Mouse (Mus musculus) heart, adult 2 months (tissue): ENCODE measurements around the gene Alpk1. TPM values are rescaled to one million over a fixed set of nuclear protein-coding genes. Genes with fewer than 3 reads are reported as not detected.
A peak's percentile ranks its signal among the peaks of the same experiment; 100 is the strongest.

ENCODE experiments used
- DNase-seq, 2 experiments: peaks; one replicate each; pipeline ENCODE4 v3.0.0; 2021
- H3K27ac ChIP-seq: fragments of 200-600 bp; 2 replicates; pipeline ENCODE4 v1.8.1; 2022
- H3K27me3 ChIP-seq: fragments of 200-500 bp; 2 replicates; pipeline ENCODE4 v1.6.1; 2012; ENCODE audit warnings: mild to moderate bottlenecking, low read length, inconsistent platforms, mixed read lengths; ENCODE audit not compliant: control insufficient read depth, insufficient read depth
- H3K36me3 ChIP-seq: fragments of 200-500 bp; 2 replicates; pipeline ENCODE4 v1.6.1; 2012; ENCODE audit warnings: low read length, inconsistent platforms; ENCODE audit not compliant: control insufficient read depth, insufficient read depth
- H3K4me1 ChIP-seq: fragments of 200-500 bp; 2 replicates; pipeline ENCODE4 v1.6.1; 2011; ENCODE audit warnings: low read length; ENCODE audit not compliant: control insufficient read depth, insufficient read depth
- H3K4me3 ChIP-seq: fragments of 200-600 bp; 2 replicates; pipeline ENCODE4 v1.8.1; 2022
- H3K79me2 ChIP-seq: fragments of 200-500 bp; replicated peaks from 2 replicates; pipeline ENCODE4 v1.6.1; 2012; ENCODE audit warnings: mild to moderate bottlenecking, inconsistent platforms, low read length, moderate library complexity, mixed read lengths; ENCODE audit not compliant: control insufficient read depth, insufficient read depth
- H3K9ac ChIP-seq: fragments of 200-500 bp; 2 replicates; pipeline ENCODE4 v1.6.1; 2012; ENCODE audit warnings: low read depth, mild to moderate bottlenecking, control low read depth, inconsistent platforms, low read length, mixed read lengths
- CTCF ChIP-seq: fragments of 200-600 bp; IDR thresholded peaks from 2 replicates; pipeline ENCODE4 v1.8.1; 2022; ENCODE audit warnings: antibody characterized with exemption, mild to moderate bottlenecking, moderate library complexity
- EP300 ChIP-seq: fragments of 200-500 bp; IDR thresholded peaks from 2 replicates; pipeline ENCODE4 v1.6.1; 2011; ENCODE audit warnings: low read depth, low read length, control low read depth; ENCODE audit not compliant: insufficient read depth
- POLR2A ChIP-seq: fragments of 200-500 bp; IDR thresholded peaks from 2 replicates; pipeline ENCODE4 v1.6.1; 2011; ENCODE audit warnings: mild to moderate bottlenecking, low read depth, low read length, control low read depth; ENCODE audit not compliant: insufficient read depth
- WGBS: fragments of 180-500 bp; shearing (Covaris S2); methylation state at CpG from one replicate; pipeline ENCODE4 v1.1.7; 2018; 5-methylcytosine and 5-hydroxymethylcytosine counted together
- intact Hi-C: fragments of 180-260 bp; cut with DNase I; formaldehyde crosslinking; loops from one replicate; pipeline ENCODE4 v1.15.1; 2025
- polyA plus RNA-seq: library from polyadenylated mRNA; depleted of rRNA; stranded (reverse); fragments of >200 nt; gene quantifications from 2 replicates; pipeline ENCODE4 v1.2.3, GENCODE M21; 2012
- total RNA-seq, 2 experiments: library from RNA; stranded (reverse); gene quantifications; 2 replicates each; pipeline ENCODE4 v1.2.3; 2021

Gene Alpk1
- total and polyA plus RNA-seq, 3 experiments, result 1.4 to 3.0 (median 2.4) TPM

DNA sequence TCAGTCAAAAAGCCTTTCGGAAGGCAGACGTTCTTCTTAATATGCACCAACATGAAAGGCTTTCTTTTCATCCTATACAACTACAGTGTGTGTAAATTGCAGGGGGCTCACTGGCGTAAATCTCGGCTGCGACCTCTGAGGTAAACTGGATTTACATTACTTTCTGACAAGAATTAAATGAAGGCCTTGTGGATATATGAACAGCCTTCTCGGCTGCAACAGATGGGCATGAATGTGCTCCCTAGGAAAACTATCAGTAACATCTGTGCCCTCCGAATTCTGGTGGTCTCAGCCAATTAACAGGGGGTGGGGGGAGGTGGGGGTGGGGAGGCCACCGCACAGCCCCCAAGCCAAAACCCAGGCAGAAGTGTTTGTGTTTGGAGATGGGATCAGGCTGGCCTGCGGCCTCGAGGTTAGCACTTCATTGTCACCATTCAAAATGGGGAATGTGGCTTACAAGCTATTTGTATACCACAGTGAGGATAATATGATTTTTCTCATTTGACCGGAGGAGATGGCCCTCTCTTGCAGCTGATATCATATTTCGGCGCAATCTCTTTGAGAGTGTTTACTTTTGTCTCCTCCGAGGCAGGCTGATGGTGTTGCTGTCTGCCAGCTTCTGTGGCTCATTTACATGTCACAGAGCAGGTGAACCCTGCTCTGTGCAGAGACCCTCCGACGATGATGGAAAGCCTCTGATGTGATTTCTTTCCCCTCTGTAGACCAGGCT is 34.3 kb downstream of the Alpk1 start:
- Histone ChIP-seq H3K27ac (no peak overlapping the region), H3K27me3 (0 out of 2 replicates have a peak, but pooled peaks cover 1% of the 10 kb centered on the region), H3K4me1 (no peaks in the 10 kb centered on the region), H3K4me3 (no peak overlapping the region), H3K9ac (no peak overlapping the region), H3K36me3 (no peaks in the 10 kb centered on the region), H3K79me2 (no peaks in the 10 kb centered on the region)
- intact Hi-C loops, result no loop called here
- TF ChIP-seq CTCF (no peak), POLR2A (no peak), EP300 (no peak)
- 45% methylated on average over 16 of the region's 16 CpGs for WGBS
- no peak for DNase-seq

DNA sequence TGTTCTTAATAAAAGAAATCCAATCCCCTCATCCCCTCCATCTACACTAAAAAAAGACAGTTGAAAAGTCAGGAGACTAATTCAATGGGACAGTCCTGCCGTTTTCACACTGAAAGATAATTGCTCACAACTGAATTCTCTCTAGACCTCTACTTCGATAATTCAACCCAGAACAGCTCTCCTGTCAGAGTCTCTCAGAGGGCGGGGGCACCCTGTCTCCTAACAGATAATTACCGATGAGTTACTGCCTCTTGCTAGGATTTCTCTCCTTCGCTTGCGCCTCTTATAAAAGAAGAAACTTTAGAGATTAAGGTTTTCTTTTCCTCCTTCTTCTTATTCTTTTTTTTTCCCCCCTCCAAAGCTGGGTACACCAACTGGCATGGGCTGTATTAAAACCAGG is 34.8 kb downstream of the Alpk1 start:
- no peak for TF ChIP-seq CTCF
- no peak for TF ChIP-seq POLR2A
- TF ChIP-seq EP300, result no peak
- intact Hi-C loops, result no loop called here
- Histone ChIP-seq H3K4me1 (no peaks in the 10 kb centered on the region), H3K9ac (no peak overlapping the region), H3K36me3 (no peaks in the 10 kb centered on the region), H3K27ac (no peak overlapping the region), H3K4me3 (no peak overlapping the region), H3K27me3 (0 out of 2 replicates have a peak, but pooled peaks cover 1% of the 10 kb centered on the region), H3K79me2 (no peaks in the 10 kb centered on the region)
- WGBS, result 56% methylated on average over 6 of the region's 6 CpGs
- DNase-seq, result no peak

DNA sequence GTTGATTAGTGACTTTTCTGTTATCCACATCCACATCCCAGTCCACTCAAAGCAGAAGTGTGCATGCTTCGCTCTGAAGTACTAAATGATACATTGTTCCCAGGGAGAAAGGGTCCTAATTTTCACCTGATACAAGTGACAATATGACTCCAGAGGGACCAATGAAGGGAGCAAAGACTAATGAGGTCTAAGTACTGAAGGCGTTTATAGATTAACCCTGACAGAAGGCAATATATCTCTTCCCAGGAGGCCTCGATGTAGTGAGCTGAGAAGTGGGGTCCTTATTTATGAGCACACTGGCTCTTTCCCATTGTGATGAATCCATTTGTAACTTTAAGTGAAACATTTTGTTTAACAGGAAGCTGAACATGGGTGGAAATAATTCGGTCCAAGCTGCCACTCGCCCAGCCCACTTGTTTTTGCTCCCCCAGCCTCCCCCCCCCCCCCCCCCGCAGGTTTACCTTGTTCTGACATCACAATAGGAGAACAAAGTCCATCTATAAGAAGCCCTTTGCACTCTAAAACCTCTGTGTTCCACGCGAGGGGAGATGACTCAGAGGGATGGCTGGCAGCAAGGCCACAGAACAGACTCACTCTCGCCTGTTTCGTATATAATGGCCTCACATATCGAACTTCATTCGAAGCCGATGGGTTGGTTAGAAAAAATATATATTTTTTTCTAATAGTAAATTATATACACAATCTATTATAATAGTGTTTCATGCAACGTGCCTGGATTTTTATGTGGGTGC is 36.5 kb downstream of the Alpk1 start:
- Histone ChIP-seq H3K4me3 (no peak overlapping the region), H3K36me3 (no peaks in the 10 kb centered on the region), H3K4me1 (no peaks in the 10 kb centered on the region), H3K79me2 (no peaks in the 10 kb centered on the region), H3K27ac (no peak overlapping the region), H3K27me3 (no peaks in the 10 kb centered on the region), H3K9ac (no peak overlapping the region)
- no peak for DNase-seq
- TF ChIP-seq CTCF, result no peak
- no peak for TF ChIP-seq POLR2A
- no peak for TF ChIP-seq EP300
- intact Hi-C loops, result no loop called here
- 78% methylated on average over 14 of the region's 14 CpGs for WGBS

DNA sequence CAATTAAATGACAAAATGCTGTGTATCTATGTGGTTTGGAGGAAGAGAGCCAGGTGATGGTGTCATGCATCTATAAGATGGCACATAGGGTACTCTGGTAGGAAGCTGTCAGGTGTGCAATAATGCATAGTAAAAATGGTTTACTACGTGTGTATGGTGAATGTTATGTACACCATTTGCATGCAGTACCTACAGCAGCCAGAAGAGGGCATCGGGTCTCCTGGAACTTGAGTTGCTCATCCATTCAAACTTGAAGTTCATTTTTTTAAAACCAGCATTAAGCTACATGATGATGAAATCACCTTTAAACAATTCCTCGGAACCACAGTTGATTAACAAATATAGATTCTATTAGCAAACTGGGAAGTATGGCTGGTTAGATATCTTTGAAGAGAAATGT is 38.9 kb downstream of the Alpk1 start:
- H3K27ac ChIP-seq, result no peak overlapping the region
- no peaks in the 10 kb centered on the region for H3K36me3 ChIP-seq
- 98% methylated on average over 3 of the region's 3 CpGs for WGBS
- intact Hi-C loops, result no loop called here
- no peaks in the 10 kb centered on the region for H3K4me1 ChIP-seq
- H3K79me2 ChIP-seq, result no peaks in the 10 kb centered on the region
- no peak overlapping the region for H3K9ac ChIP-seq
- H3K4me3 ChIP-seq, result no peak overlapping the region
- TF ChIP-seq EP300 (no peak), CTCF (peak; percentile 42)
- no peaks in the 10 kb centered on the region for H3K27me3 ChIP-seq
- no peak for DNase-seq

GRCm38 (mm10) chr3:127737876-127738275 is 42.5 kb downstream of the Alpk1 start:
- H3K27me3 ChIP-seq, result no peaks in the 10 kb centered on the region
- H3K79me2 ChIP-seq, result no peaks in the 10 kb centered on the region
- intact Hi-C loops, result no loop called here
- no peak overlapping the region for H3K4me3 ChIP-seq
- H3K27ac ChIP-seq, result no peak overlapping the region
- no peak overlapping the region for H3K9ac ChIP-seq
- TF ChIP-seq EP300, result no peak
- TF ChIP-seq POLR2A, result no peak
- no peak for TF ChIP-seq CTCF
- 93% methylated on average over 5 of the region's 5 CpGs for WGBS
- H3K4me1 ChIP-seq, result no peaks in the 10 kb centered on the region
- DNase-seq, result no peak
- H3K36me3 ChIP-seq, result no peaks in the 10 kb centered on the region

GRCm38 (mm10) chr3:127735395-127735794 is 44.9 kb downstream of the Alpk1 start:
- Histone ChIP-seq H3K27me3 (no peaks in the 10 kb centered on the region), H3K4me3 (no peak overlapping the region), H3K27ac (no peak overlapping the region), H3K4me1 (no peaks in the 10 kb centered on the region), H3K9ac (no peak overlapping the region), H3K79me2 (no peaks in the 10 kb centered on the region), H3K36me3 (no peaks in the 10 kb centered on the region)
- WGBS, result 78% methylated on average over 3 of the region's 3 CpGs
- TF ChIP-seq CTCF (no peak), POLR2A (no peak), EP300 (no peak)
- no peak for DNase-seq
- intact Hi-C loops, result no loop called here
